Mouse (Mus musculus) stomach, adult 2 months (tissue): ENCODE results near the gene Aox3. TPM values are rescaled to one million over a fixed set of nuclear protein-coding genes. Genes with fewer than 3 reads are reported as not detected.

Source experiments
- polyA plus RNA-seq: library from polyadenylated mRNA; depleted of rRNA; stranded (reverse); fragments of >200 nt; gene quantifications from 2 replicates; pipeline ENCODE4 v1.2.3, GENCODE M21; 2012; rRNA removed

The Aox3 gene
- 0.16 and 0.39 TPM in 2 replicates for polyA plus RNA-seq

GRCm38 (mm10) chr1:58112880-58113279 is at the start of gene Aox3:
Aox3 (plus strand) TSS chr1:58113130.

DNA sequence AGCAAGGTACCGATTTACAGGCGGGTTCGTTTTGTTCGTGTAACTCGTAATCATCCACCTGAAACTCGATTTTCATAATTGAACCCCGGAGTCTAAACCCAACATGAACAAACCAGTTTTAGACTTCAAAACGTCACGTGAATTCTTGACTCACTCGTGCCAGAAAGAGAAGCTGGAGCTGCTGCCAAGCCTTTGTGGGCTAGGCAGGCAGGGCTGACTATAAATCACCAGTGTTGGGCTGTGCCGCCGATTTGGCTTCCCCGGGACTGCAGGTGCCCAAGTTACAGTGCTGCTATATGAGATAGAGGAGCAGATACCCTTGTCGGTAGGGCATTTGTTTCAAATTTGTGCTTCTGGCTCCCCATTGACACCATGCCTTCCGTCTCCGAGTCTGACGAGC is 97.3 kb downstream of the Aox3 start, which contains the start of gene Aox4:
Gene Aox4, plus strand, starts transcription at position 195 of the 400 bp plus-strand sequence.

Other genes with a start within 250 kb of the Aox3 start
- gene Sgo2a, start 117.2 kb upstream of the Aox3 start, polyA plus RNA-seq, result 0.17 and 0.19 TPM in 2 replicates
- gene Kctd18, start 94.2 kb upstream of the Aox3 start, polyA plus RNA-seq, result 1.00 and 1.5 TPM in 2 replicates
- 0.29 and 0.90 TPM in 2 replicates for gene Aox1, start 83.2 kb upstream of the Aox3 start, polyA plus RNA-seq
- 2.2 and 3.6 TPM in 2 replicates for gene Aox4, start 97.3 kb downstream of the Aox3 start, polyA plus RNA-seq
- not detected in 2 replicates for gene Aox2, start 165.2 kb downstream of the Aox3 start, polyA plus RNA-seq